Mouse (Mus musculus) lung, embryonic 14.5 days (tissue): ENCODE data around the gene Krtdap. TPM values are rescaled to one million over a fixed set of nuclear protein-coding genes. Genes with fewer than 3 reads are reported as not detected.

ENCODE experiments used
- ATAC-seq: fragments of 200-750 bp; cut with Nextera tagmentation; 2 replicates; pipeline ENCODE4 v1.8.0; 2017; ENCODE audit warnings: mild to moderate bottlenecking, moderate TSS enrichment, moderate library complexity; ENCODE audit not compliant: insufficient read depth
- DNase-seq: peaks from one replicate; pipeline ENCODE4 v3.0.0-alpha.2; 2015
- H3K27ac ChIP-seq: fragments of 300-500 bp; sonication (generic); 2 replicates; pipeline ENCODE4 v1.5.1; 2014; ENCODE audit warnings: low read depth, mild to moderate bottlenecking, moderate library complexity
- H3K27me3 ChIP-seq: fragments of 300-500 bp; sonication (generic); 2 replicates; pipeline ENCODE4 v1.6.1; 2014; ENCODE audit warnings: low read length, control low read depth; ENCODE audit not compliant: insufficient read depth
- H3K36me3 ChIP-seq: fragments of 300-500 bp; sonication (generic); 2 replicates; pipeline ENCODE4 v1.6.1; 2014; ENCODE audit warnings: control low read depth; ENCODE audit not compliant: insufficient read depth
- H3K4me1 ChIP-seq: fragments of 300-500 bp; sonication (generic); 2 replicates; pipeline ENCODE4 v1.6.1; 2014; ENCODE audit warnings: antibody characterized with exemption, control low read depth; ENCODE audit not compliant: insufficient read depth
- H3K4me2 ChIP-seq: fragments of 300-500 bp; sonication (generic); 2 replicates; pipeline ENCODE4 v1.6.1; 2014; ENCODE audit warnings: mild to moderate bottlenecking
- H3K4me3 ChIP-seq: fragments of 300-500 bp; sonication (generic); 2 replicates; pipeline ENCODE4 v1.5.1; 2014; ENCODE audit warnings: low read depth, low read length
- H3K9ac ChIP-seq: fragments of 300-500 bp; sonication (generic); 2 replicates; pipeline ENCODE4 v1.6.1; 2014
- H3K9me3 ChIP-seq: fragments of 300-500 bp; sonication (generic); 2 replicates; pipeline ENCODE4 v1.6.1; 2016; ENCODE audit warnings: low read depth, low read length, control low read depth
- CTCF ChIP-seq: IDR thresholded peaks from 2 replicates; pipeline ENCODE4 v1.5.1; 2016; ENCODE audit warnings: antibody characterized with exemption, low read depth
- WGBS: fragments of 180-500 bp; shearing (Covaris S2); extraction: QIAGEN DNeasy Blood & Tissue Kit; methylation state at CpG from one replicate; pipeline ENCODE4 v1.1.7; 2014; 5-methylcytosine and 5-hydroxymethylcytosine counted together
- polyA plus RNA-seq: library from polyadenylated mRNA; unstranded; fragments of >200 nt; fragmentation: Nextera tagmentation; extraction: Ambion mirVana; gene quantifications from 2 replicates; pipeline ENCODE4 v1.2.1, GENCODE M21; 2014

Gene Krtdap
- polyA plus RNA-seq, 1 experiment from 2014 or later: not detected

- H3K9me3 ChIP-seq: peaks cover 5% of the 10 kb centered on the region; the same call in 1 of the 2 replicates
- no peak overlapping the region for H3K4me2 ChIP-seq
- H3K27ac ChIP-seq: peak overlapping the region; percentile 46
- TF ChIP-seq CTCF: peak; percentile 11; the same call in 1 of the 2 replicates
- H3K36me3 ChIP-seq: no peaks in the 10 kb centered on the region
- no peak overlapping the region for H3K4me3 ChIP-seq
- H3K9ac ChIP-seq: no peak overlapping the region
- no peaks in the 10 kb centered on the region for H3K4me1 ChIP-seq
- DNase-seq (peak; percentile 52), ATAC-seq (0 out of 2 replicates have a peak, but pooled peaks have one; percentile 35)
- 73% methylated on average over 9 of the region's 9 CpGs for WGBS
- H3K27me3 ChIP-seq: no peaks in the 10 kb centered on the region
Measured at GRCm38 (mm10) chr7:30804026-30804715, 16.5 kb downstream of the Krtdap start.

DNA sequence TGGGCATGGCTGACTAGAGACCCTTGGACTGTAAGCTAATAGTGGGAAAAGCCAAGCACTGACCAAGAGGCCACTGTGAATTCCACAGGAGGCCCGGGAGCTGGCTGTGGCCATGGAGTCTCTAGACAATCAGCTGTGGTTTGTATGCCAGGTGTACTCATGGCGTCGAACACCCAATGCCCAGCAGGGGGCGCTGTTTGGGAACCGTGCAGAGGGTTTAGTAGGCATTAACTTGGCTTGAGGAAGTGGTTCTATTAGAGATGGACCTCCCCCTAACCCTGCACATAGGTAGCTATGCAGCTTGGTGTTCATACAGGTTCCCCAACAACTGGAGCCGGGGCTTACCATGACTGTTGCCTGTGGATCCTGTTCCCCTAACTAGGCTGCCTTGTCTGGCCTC, 18.2 kb downstream of the Krtdap start:
- peak; percentile 45; the same call in 1 of the 2 replicates for TF ChIP-seq CTCF
- H3K27me3 ChIP-seq: no peaks in the 10 kb centered on the region
- no peaks in the 10 kb centered on the region for H3K36me3 ChIP-seq
- no peak overlapping the region for H3K9ac ChIP-seq
- no peak overlapping the region for H3K4me3 ChIP-seq
- no peak overlapping the region for H3K27ac ChIP-seq
- DNase-seq: peak; percentile 17
- no peak for ATAC-seq
- no peaks in the 10 kb centered on the region for H3K4me1 ChIP-seq
- no peaks in the 10 kb centered on the region for H3K9me3 ChIP-seq
- no peak overlapping the region for H3K4me2 ChIP-seq
- 48% methylated on average over 6 of the region's 6 CpGs for WGBS

- Histone ChIP-seq H3K4me1 (0 out of 2 replicates have a peak, but pooled peaks cover 3% of the 10 kb centered on the region), H3K27me3 (no peaks in the 10 kb centered on the region), H3K36me3 (no peaks in the 10 kb centered on the region), H3K9me3 (no peaks in the 10 kb centered on the region), H3K4me3 (no peak overlapping the region), H3K27ac (no peak overlapping the region), H3K9ac (no peak overlapping the region), H3K4me2 (no peak overlapping the region)
- peak; percentile 31; the same call in 1 of the 2 replicates for TF ChIP-seq CTCF
- 53% methylated on average over 6 of the region's 6 CpGs for WGBS
- DNase-seq (peak; percentile 16), ATAC-seq (no peak)
Measured at GRCm38 (mm10) chr7:30810319-30810718, 22.6 kb downstream of the Krtdap start.

DNA sequence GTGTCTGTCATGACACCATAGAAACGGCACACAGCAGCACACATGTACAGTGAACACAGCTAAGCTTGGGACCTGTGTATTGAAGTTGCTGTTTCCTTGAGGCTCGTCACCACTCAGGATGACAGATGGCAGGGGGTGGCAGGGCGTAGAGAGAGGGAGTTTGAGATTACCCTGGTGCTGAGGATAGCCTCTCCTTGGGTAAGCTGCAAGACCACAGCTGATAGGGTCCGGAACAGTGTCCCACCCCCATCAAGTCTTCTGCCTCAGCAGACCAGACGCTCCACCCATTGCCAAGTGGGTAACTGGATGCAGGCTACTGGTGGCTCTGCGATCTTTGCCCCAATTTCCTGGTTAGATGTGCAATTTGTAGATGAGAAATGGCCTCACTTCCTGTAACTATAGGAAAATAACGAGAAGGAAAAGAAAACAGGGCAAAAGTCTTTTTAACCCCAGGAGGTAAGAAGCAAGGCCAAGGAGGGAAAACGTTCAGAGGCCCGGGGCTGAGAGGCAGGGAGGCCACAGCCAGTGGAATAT, 24.1 kb downstream of the Krtdap start:
- H3K4me3 ChIP-seq: no peak overlapping the region
- H3K27me3 ChIP-seq: no peaks in the 10 kb centered on the region
- H3K4me1 ChIP-seq: 0 out of 2 replicates have a peak, but pooled peaks cover 3% of the 10 kb centered on the region
- no peak for TF ChIP-seq CTCF
- no peak for DNase-seq
- no peak for ATAC-seq
- no peaks in the 10 kb centered on the region for H3K36me3 ChIP-seq
- WGBS: 34% methylated on average over 9 of the region's 9 CpGs
- no peaks in the 10 kb centered on the region for H3K9me3 ChIP-seq
- H3K9ac ChIP-seq: no peak overlapping the region
- H3K4me2 ChIP-seq: no peak overlapping the region
- H3K27ac ChIP-seq: no peak overlapping the region

GRCm38 (mm10) chr7:30812291-30812807, 24.7 kb downstream of the Krtdap start:
- ATAC-seq (no peak; the same call in 1 of the 2 replicates), DNase-seq (no peak)
- Histone ChIP-seq H3K4me2 (no peak overlapping the region), H3K9me3 (no peaks in the 10 kb centered on the region), H3K27ac (peak overlapping the region; percentile 24; the same call in 1 of the 2 replicates), H3K36me3 (no peaks in the 10 kb centered on the region), H3K4me1 (0 out of 2 replicates have a peak, but pooled peaks cover 3% of the 10 kb centered on the region), H3K4me3 (no peak overlapping the region), H3K9ac (no peak overlapping the region), H3K27me3 (no peaks in the 10 kb centered on the region)
- no peak for TF ChIP-seq CTCF
- 49% methylated on average over 6 of the region's 6 CpGs for WGBS

GRCm38 (mm10) chr7:30820131-30820530, 32.4 kb downstream of the Krtdap start:
- Histone ChIP-seq H3K4me2 (no peak overlapping the region), H3K9ac (no peak overlapping the region), H3K4me1 (no peaks in the 10 kb centered on the region), H3K9me3 (no peaks in the 10 kb centered on the region), H3K27me3 (no peaks in the 10 kb centered on the region), H3K27ac (no peak overlapping the region), H3K4me3 (no peak overlapping the region), H3K36me3 (no peaks in the 10 kb centered on the region)
- no peak for TF ChIP-seq CTCF
- DNase-seq: peak; percentile 26
- no peak for ATAC-seq
- 42% methylated on average over 6 of the region's 6 CpGs for WGBS

- Histone ChIP-seq H3K27ac (no peak overlapping the region), H3K27me3 (no peaks in the 10 kb centered on the region), H3K9me3 (no peaks in the 10 kb centered on the region), H3K4me2 (no peak overlapping the region), H3K4me3 (no peak overlapping the region), H3K4me1 (no peaks in the 10 kb centered on the region), H3K9ac (no peak overlapping the region), H3K36me3 (no peaks in the 10 kb centered on the region)
- ATAC-seq (no peak), DNase-seq (no peak)
- no peak for TF ChIP-seq CTCF
- WGBS: 38% methylated on average over 7 of the region's 7 CpGs
Measured at GRCm38 (mm10) chr7:30820854-30821445, 33.3 kb downstream of the Krtdap start.
